Mouse (Mus musculus) Patski (cell line): ENCODE results near the gene Sh2d1b2. TPM values are rescaled to one million over a fixed set of nuclear protein-coding genes. Genes with fewer than 3 reads are reported as not detected.

Source experiments
- ATAC-seq: fragments of 100-300 bp; one replicate; pipeline ENCODE4 v1.8.0; 2021
- CTCF ChIA-PET: fragments of 350-600 bp; sonication (Branson Sonifier 250); formaldehyde crosslinking; loops from one replicate; lab custom pipeline; 2022; ENCODE audit warnings: inconsistent platforms; lab: Charles Lee
- POLR2A ChIA-PET: fragments of 350-600 bp; sonication (Branson Sonifier 250); formaldehyde crosslinking; loops from one replicate; lab custom pipeline; 2022; ENCODE audit warnings: antibody characterized with exemption, inconsistent platforms; lab: Charles Lee
- DNase-seq: peaks from one replicate; pipeline ENCODE4 v3.0.0-alpha.2; 2011; ENCODE audit warnings: low read depth, low spot score
- H3K27me3 ChIP-seq: fragments of 371-371 bp; one replicate; pipeline ENCODE4 v1.5.1; 2021
- CTCF ChIP-seq: fragments of 100-300 bp; IDR thresholded peaks from one replicate; pipeline ENCODE4 v1.5.1; 2021
- in situ Hi-C: fragments of 300-500 bp; cut with MboI; formaldehyde crosslinking; loops from 3 replicates; pipeline ENCODE4 v1.11.1; 2018; ENCODE audit warnings: low pct_unique_long_range_greater_than_20kb, mixed read lengths
- polyA plus RNA-seq: library from polyadenylated mRNA; unstranded; gene quantifications from one replicate; pipeline ENCODE4 v1.2.3, GENCODE M21; 2021

Sh2d1b2 gene
- polyA plus RNA-seq, 1 experiment from 2014 or later, result not detected

GRCm38 (mm10) chr1:170273252-170273651 is 40.7 kb downstream of the Sh2d1b2 start:
- peaks cover 21% of the 10 kb centered on the region for H3K27me3 ChIP-seq
- CTCF ChIA-PET, result no interaction called here
- in situ Hi-C loops, result no loop called here
- ATAC-seq, result no peak
- TF ChIP-seq CTCF, result no peak
- POLR2A ChIA-PET, result interaction anchor here (0.6 kb wide), 1 partner anchor 1909 kb away, joined by 3 read pairs; no protein-coding TSS in a partner anchor
- DNase-seq, result no peak

GRCm38 (mm10) chr1:170277016-170277415 is 44.5 kb downstream of the Sh2d1b2 start, which contains the start of gene Sh2d1b1:
Sh2d1b1 (plus strand) TSS chr1:170277320.
- CTCF ChIA-PET, result no interaction called here
- TF ChIP-seq CTCF, result no peak
- DNase-seq (peak; percentile 20), ATAC-seq (peak; percentile 60)
- POLR2A ChIA-PET, result no interaction called here
- H3K27me3 ChIP-seq, result peaks cover 17% of the 10 kb centered on the region
- in situ Hi-C loops, result no loop called here

- TF ChIP-seq CTCF, result no peak
- ChIA-PET POLR2A (no interaction called here), CTCF (no interaction called here)
- H3K27me3 ChIP-seq, result peaks cover 4% of the 10 kb centered on the region
- no peak for ATAC-seq
- in situ Hi-C loops, result no loop called here
- DNase-seq, result no peak
Measured at GRCm38 (mm10) chr1:170282415-170283129, 50.0 kb downstream of the Sh2d1b2 start.

- in situ Hi-C loops, result loop anchor here (5.0 kb wide), 1 partner anchor 315 kb away; no protein-coding TSS in a partner anchor
- CTCF ChIA-PET, result interaction anchor here (0.9 to 6.6 kb wide), 13 partner anchors 18 to 545 kb away, joined by 3 to 70 read pairs (median 4); no protein-coding TSS in a partner anchor
- POLR2A ChIA-PET, result interaction anchor here (0.9 kb wide), 1 partner anchor 11 kb away, joined by 3 read pairs; no protein-coding TSS in a partner anchor
- ATAC-seq (peak; percentile 44), DNase-seq (peak; percentile 30)
- peak; percentile 92 for TF ChIP-seq CTCF
- peaks cover 31% of the 10 kb centered on the region for H3K27me3 ChIP-seq
Measured at GRCm38 (mm10) chr1:170292239-170292951, 59.8 kb downstream of the Sh2d1b2 start.

GRCm38 (mm10) chr1:170293257-170293656 is 60.7 kb downstream of the Sh2d1b2 start:
- H3K27me3 ChIP-seq, result peaks cover 27% of the 10 kb centered on the region
- ATAC-seq (no peak), DNase-seq (no peak)
- CTCF ChIA-PET, result interaction anchor here (0.9 to 6.6 kb wide), 12 partner anchors 19 to 347 kb away, joined by 3 to 70 read pairs (median 4); no protein-coding TSS in a partner anchor
- POLR2A ChIA-PET, result interaction anchor here (0.9 kb wide), 1 partner anchor 10 kb away, joined by 3 read pairs; no protein-coding TSS in a partner anchor
- TF ChIP-seq CTCF, result no peak
- in situ Hi-C loops, result loop anchor here (5.0 kb wide), 1 partner anchor 314 kb away; no protein-coding TSS in a partner anchor

GRCm38 (mm10) chr1:170294786-170295570 is 62.4 kb downstream of the Sh2d1b2 start:
- DNase-seq (no peak), ATAC-seq (no peak)
- ChIA-PET CTCF (interaction anchor here (1.0 to 6.6 kb wide), 3 partner anchors 285 to 338 kb away, joined by 3 to 70 read pairs (median 4); no protein-coding TSS in a partner anchor), POLR2A (no interaction called here)
- TF ChIP-seq CTCF, result no peak
- in situ Hi-C loops, result loop anchor here (5.0 kb wide), 1 partner anchor 312 kb away; no protein-coding TSS in a partner anchor
- H3K27me3 ChIP-seq, result peaks cover 10% of the 10 kb centered on the region

- in situ Hi-C loops, result no loop called here
- no peak for ATAC-seq
- DNase-seq, result no peak
- H3K27me3 ChIP-seq, result no peaks in the 10 kb centered on the region
- ChIA-PET POLR2A (no interaction called here), CTCF (interaction anchor here (1.7 kb wide), 1 partner anchor 314 kb away, joined by 7 read pairs; no protein-coding TSS in a partner anchor)
- TF ChIP-seq CTCF, result no peak
Measured at GRCm38 (mm10) chr1:170299496-170299895, 66.9 kb downstream of the Sh2d1b2 start.

- no peak for DNase-seq
- no peak for ATAC-seq
- in situ Hi-C loops, result no loop called here
- no peaks in the 10 kb centered on the region for H3K27me3 ChIP-seq
- CTCF ChIA-PET, result interaction anchor here (1.1 kb wide), 1 partner anchor 311 kb away, joined by 3 read pairs; no protein-coding TSS in a partner anchor
- POLR2A ChIA-PET, result no interaction called here
- no peak for TF ChIP-seq CTCF
Measured at GRCm38 (mm10) chr1:170301686-170302085, 69.1 kb downstream of the Sh2d1b2 start.

GRCm38 (mm10) chr1:170302456-170302855 is 69.9 kb downstream of the Sh2d1b2 start:
- POLR2A ChIA-PET, result no interaction called here
- DNase-seq (no peak), ATAC-seq (no peak)
- CTCF ChIA-PET, result interaction anchor here (1.1 kb wide), 1 partner anchor 310 kb away, joined by 3 read pairs; no protein-coding TSS in a partner anchor
- no peaks in the 10 kb centered on the region for H3K27me3 ChIP-seq
- in situ Hi-C loops, result no loop called here
- TF ChIP-seq CTCF, result no peak
